Mouse (Mus musculus) forebrain, postnatal 0 days (tissue): ENCODE results near the gene Emp2. TPM values are rescaled to one million over a fixed set of nuclear protein-coding genes. Genes with fewer than 3 reads are reported as not detected.

Experiments used
- ATAC-seq: fragments of 200-750 bp; cut with Nextera tagmentation; 2 replicates; pipeline ENCODE4 v1.8.0; 2017; ENCODE audit warnings: mild to moderate bottlenecking, moderate library complexity
- DNase-seq: peaks from one replicate; pipeline ENCODE4 v3.0.0-alpha.2; 2015
- H3K27ac ChIP-seq: fragments of 300-500 bp; sonication (generic); 2 replicates; pipeline ENCODE4 v1.5.1; 2014; ENCODE audit warnings: low read depth, mild to moderate bottlenecking, antibody characterized with exemption, low read length, moderate library complexity, mixed read lengths
- H3K27me3 ChIP-seq: fragments of 300-500 bp; sonication (generic); 2 replicates; pipeline ENCODE4 v1.6.1; 2014; ENCODE audit warnings: mild to moderate bottlenecking, low read length, mixed read lengths; ENCODE audit not compliant: insufficient read depth
- H3K36me3 ChIP-seq: fragments of 300-500 bp; sonication (generic); 2 replicates; pipeline ENCODE4 v1.6.1; 2014; ENCODE audit warnings: mild to moderate bottlenecking, moderate library complexity; ENCODE audit not compliant: insufficient read depth
- H3K4me1 ChIP-seq: fragments of 300-500 bp; sonication (generic); 2 replicates; pipeline ENCODE4 v1.6.1; 2014; ENCODE audit warnings: antibody characterized with exemption; ENCODE audit not compliant: insufficient read depth
- H3K4me2 ChIP-seq: fragments of 300-500 bp; sonication (generic); 2 replicates; pipeline ENCODE4 v1.6.1; 2014; ENCODE audit warnings: low read depth, mild to moderate bottlenecking, moderate library complexity
- H3K4me3 ChIP-seq: fragments of 300-500 bp; sonication (generic); 2 replicates; pipeline ENCODE4 v1.5.1; 2014; ENCODE audit warnings: low read depth, low read length, mixed read lengths
- H3K9ac ChIP-seq: fragments of 300-500 bp; sonication (generic); 2 replicates; pipeline ENCODE4 v1.6.1; 2014; ENCODE audit warnings: mild to moderate bottlenecking
- H3K9me3 ChIP-seq: fragments of 300-500 bp; sonication (generic); 2 replicates; pipeline ENCODE4 v1.6.1; 2016; ENCODE audit warnings: low read length
- CTCF ChIP-seq: sonication (generic); IDR thresholded peaks from 2 replicates; pipeline ENCODE4 v1.5.1; 2016; ENCODE audit warnings: antibody characterized with exemption, control low read depth, low read depth
- WGBS: fragments of 180-500 bp; shearing (Covaris S2); extraction: QIAGEN DNeasy Blood & Tissue Kit; methylation state at CpG from one replicate; pipeline ENCODE4 v1.1.7; 2014; 5-methylcytosine and 5-hydroxymethylcytosine counted together
- polyA plus RNA-seq: library from polyadenylated mRNA; unstranded; fragments of >200 nt; fragmentation: Nextera tagmentation; extraction: Ambion mirVana; gene quantifications from 2 replicates; pipeline ENCODE4 v1.2.1, GENCODE M21; 2015
- total RNA-seq: library from RNA; depleted of rRNA; stranded (reverse); fragments of >200 nt; gene quantifications from 2 replicates; pipeline ENCODE4 v1.2.3, GENCODE M21; 2014

The Emp2 gene
- total and polyA plus RNA-seq, 2 experiments from 2014 or later = 12.1 to 18.5 TPM

- Histone ChIP-seq H3K4me2 (no peak overlapping the region), H3K4me3 (no peak overlapping the region), H3K36me3 (no peaks in the 10 kb centered on the region), H3K4me1 (0 out of 2 replicates have a peak, but pooled peaks cover 8% of the 10 kb centered on the region), H3K27ac (no peak overlapping the region), H3K27me3 (peaks cover 7% of the 10 kb centered on the region), H3K9me3 (no peaks in the 10 kb centered on the region), H3K9ac (no peak overlapping the region)
- ATAC-seq (no peak), DNase-seq (no peak)
- no peak for TF ChIP-seq CTCF
- WGBS = 79% methylated on average over 10 of the region's 10 CpGs
Measured at GRCm38 (mm10) chr16:10316493-10317196, 2.9 kb upstream of the Emp2 start.

DNA sequence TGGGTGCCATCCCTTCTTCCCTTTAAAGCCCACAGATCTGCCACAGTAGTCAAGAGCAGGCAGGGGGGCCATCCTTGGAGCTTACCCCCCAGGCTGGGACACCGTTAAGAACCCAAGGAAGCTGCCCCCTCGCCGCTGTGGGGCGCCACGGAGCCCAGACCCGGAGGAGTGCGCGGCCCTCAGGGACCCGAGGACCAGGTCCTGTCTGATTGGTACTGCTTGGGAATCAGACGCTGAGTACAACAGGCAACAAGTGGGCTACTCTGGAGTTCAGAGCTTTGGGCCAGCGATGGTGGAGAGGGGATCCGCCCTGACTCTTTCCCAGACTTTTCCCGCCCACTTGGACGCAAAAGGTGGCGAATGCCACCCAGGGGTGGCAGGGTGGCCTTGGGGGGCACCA lies 542 bp downstream of the Emp2 start:
- Histone ChIP-seq H3K9me3 (no peaks in the 10 kb centered on the region), H3K36me3 (no peaks in the 10 kb centered on the region), H3K27me3 (peaks cover 7% of the 10 kb centered on the region), H3K4me2 (peak overlapping the region; percentile 79), H3K9ac (peak overlapping the region; percentile 44), H3K4me1 (0 out of 2 replicates have a peak, but pooled peaks cover 8% of the 10 kb centered on the region), H3K4me3 (peak overlapping the region; percentile 46), H3K27ac (no peak overlapping the region)
- peak; percentile 74 for ATAC-seq
- 0 out of 2 replicates have a peak, but pooled peaks have one; percentile 11 for TF ChIP-seq CTCF
- 6% methylated on average over 15 of the region's 15 CpGs for WGBS
- no peak for DNase-seq

DNA sequence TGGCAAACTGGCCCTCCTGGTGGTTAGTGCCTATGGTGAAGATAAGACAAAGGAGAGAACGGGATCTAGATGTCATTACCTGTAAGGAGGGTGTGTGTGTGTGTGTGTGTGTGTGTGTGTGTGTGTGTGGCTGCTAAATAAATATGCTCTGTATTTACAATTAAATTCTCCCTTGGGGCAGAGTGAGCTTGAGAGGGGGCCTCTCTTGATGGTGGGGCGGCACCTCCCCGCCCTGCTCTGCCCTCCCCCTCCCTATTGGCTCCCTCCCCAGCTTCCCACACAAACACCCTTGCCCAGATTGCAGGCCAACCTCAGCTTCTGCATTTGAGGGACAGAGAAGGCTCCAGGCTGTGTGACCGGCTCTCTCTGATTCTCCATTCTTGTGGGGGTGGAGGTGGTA lies 1.8 kb downstream of the Emp2 start:
- Histone ChIP-seq H3K4me3 (no peak overlapping the region), H3K4me2 (no peak overlapping the region), H3K27me3 (peaks cover 7% of the 10 kb centered on the region), H3K9me3 (no peaks in the 10 kb centered on the region), H3K4me1 (0 out of 2 replicates have a peak, but pooled peaks cover 8% of the 10 kb centered on the region), H3K27ac (no peak overlapping the region), H3K9ac (no peak overlapping the region), H3K36me3 (no peaks in the 10 kb centered on the region)
- DNase-seq = no peak
- TF ChIP-seq CTCF = no peak
- 70% methylated on average over 4 of the region's 4 CpGs for WGBS
- no peak for ATAC-seq

- H3K36me3 ChIP-seq = no peaks in the 10 kb centered on the region
- H3K4me1 ChIP-seq = 0 out of 2 replicates have a peak, but pooled peaks cover 8% of the 10 kb centered on the region
- H3K9me3 ChIP-seq = no peaks in the 10 kb centered on the region
- H3K27ac ChIP-seq = no peak overlapping the region
- TF ChIP-seq CTCF = no peak
- DNase-seq (no peak), ATAC-seq (no peak)
- no peak overlapping the region for H3K4me2 ChIP-seq
- no peak overlapping the region for H3K4me3 ChIP-seq
- H3K27me3 ChIP-seq = peaks cover 7% of the 10 kb centered on the region
- 69% methylated on average over 3 of the region's 3 CpGs for WGBS
- H3K9ac ChIP-seq = no peak overlapping the region
Measured at GRCm38 (mm10) chr16:10311086-10311485, 2.7 kb downstream of the Emp2 start.

- no peak overlapping the region for H3K4me2 ChIP-seq
- H3K36me3 ChIP-seq = no peaks in the 10 kb centered on the region
- H3K4me3 ChIP-seq = no peak overlapping the region
- H3K27ac ChIP-seq = no peak overlapping the region
- ATAC-seq = no peak
- H3K4me1 ChIP-seq = 0 out of 2 replicates have a peak, but pooled peaks cover 8% of the 10 kb centered on the region
- no peaks in the 10 kb centered on the region for H3K9me3 ChIP-seq
- peaks cover 7% of the 10 kb centered on the region for H3K27me3 ChIP-seq
- no peak for TF ChIP-seq CTCF
- H3K9ac ChIP-seq = no peak overlapping the region
- 78% methylated on average over 5 of the region's 5 CpGs for WGBS
- no peak for DNase-seq
Measured at GRCm38 (mm10) chr16:10310507-10310906, 3.3 kb downstream of the Emp2 start.

DNA sequence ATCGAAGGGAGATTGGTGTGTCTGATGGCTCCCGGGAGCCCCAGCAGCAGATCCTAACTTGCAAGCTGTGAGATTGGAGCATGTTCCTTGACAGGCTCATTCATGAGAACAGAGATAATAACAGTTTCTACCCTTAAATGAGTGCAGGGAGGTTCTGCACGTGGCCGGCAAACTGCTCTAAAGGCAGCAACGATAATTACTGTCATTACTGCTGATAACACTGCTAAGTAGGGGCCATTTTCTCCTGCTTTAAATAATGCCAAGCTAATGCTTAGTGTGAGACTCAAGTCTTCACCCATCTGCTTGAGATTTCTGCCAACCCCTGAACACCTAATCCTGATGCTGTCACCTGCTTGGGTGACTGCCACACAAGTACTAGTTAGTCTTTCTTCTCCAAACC lies 6.4 kb downstream of the Emp2 start:
- no peak overlapping the region for H3K27ac ChIP-seq
- WGBS = 48% methylated on average over 5 of the region's 5 CpGs
- DNase-seq = peak; percentile 35
- H3K36me3 ChIP-seq = no peaks in the 10 kb centered on the region
- no peaks in the 10 kb centered on the region for H3K4me1 ChIP-seq
- H3K27me3 ChIP-seq = no peaks in the 10 kb centered on the region
- no peaks in the 10 kb centered on the region for H3K9me3 ChIP-seq
- no peak overlapping the region for H3K4me2 ChIP-seq
- no peak for TF ChIP-seq CTCF
- H3K9ac ChIP-seq = no peak overlapping the region
- H3K4me3 ChIP-seq = no peak overlapping the region
- peak; percentile 77 for ATAC-seq

DNA sequence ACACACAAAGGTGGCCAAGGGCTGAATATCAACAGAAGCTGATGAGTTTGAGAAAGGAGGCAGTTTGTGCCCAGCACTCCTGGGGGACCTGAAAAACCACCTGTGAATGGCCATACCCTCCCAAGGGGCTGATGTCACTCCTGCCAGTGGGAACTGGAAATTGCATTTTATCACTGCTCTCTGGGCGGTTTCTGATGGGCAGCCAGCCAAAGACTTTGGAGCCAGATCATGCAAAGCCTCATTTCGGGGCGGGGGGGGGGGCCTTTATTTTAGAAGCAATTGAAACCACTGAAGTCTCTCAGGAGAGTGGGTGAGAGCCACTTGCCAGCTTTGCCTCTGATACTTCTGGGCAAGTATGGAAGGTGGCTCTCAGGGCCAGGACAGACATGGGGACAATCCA lies 7.7 kb downstream of the Emp2 start:
- no peak for TF ChIP-seq CTCF
- ATAC-seq = no peak

More for the DNA sequence above, 7.7 kb downstream of the Emp2 start:
- WGBS = 34% methylated on average over 3 of the region's 3 CpGs
- no peaks in the 10 kb centered on the region for H3K36me3 ChIP-seq
- no peak overlapping the region for H3K4me2 ChIP-seq
- H3K9ac ChIP-seq = no peak overlapping the region
- no peaks in the 10 kb centered on the region for H3K4me1 ChIP-seq
- no peaks in the 10 kb centered on the region for H3K27me3 ChIP-seq
- H3K4me3 ChIP-seq = no peak overlapping the region
- no peak overlapping the region for H3K27ac ChIP-seq
- H3K9me3 ChIP-seq = no peaks in the 10 kb centered on the region
- DNase-seq = no peak
